Mouse (Mus musculus) frontal cortex, postnatal 25 days (tissue): Measurements from ENCODE around the gene Zic5.
"Not testable (repeated sequence)": the region's sequence is repeated elsewhere in the genome, so short reads cannot be mapped to it uniquely, and the experiment has no call there.

Experiments
- DNase-seq, 2 experiments: peaks; one replicate each; pipeline ENCODE4 v3.0.0; 2022; ENCODE audit warnings: low spot score in 2 of 2

Gene Zic5

DNA sequence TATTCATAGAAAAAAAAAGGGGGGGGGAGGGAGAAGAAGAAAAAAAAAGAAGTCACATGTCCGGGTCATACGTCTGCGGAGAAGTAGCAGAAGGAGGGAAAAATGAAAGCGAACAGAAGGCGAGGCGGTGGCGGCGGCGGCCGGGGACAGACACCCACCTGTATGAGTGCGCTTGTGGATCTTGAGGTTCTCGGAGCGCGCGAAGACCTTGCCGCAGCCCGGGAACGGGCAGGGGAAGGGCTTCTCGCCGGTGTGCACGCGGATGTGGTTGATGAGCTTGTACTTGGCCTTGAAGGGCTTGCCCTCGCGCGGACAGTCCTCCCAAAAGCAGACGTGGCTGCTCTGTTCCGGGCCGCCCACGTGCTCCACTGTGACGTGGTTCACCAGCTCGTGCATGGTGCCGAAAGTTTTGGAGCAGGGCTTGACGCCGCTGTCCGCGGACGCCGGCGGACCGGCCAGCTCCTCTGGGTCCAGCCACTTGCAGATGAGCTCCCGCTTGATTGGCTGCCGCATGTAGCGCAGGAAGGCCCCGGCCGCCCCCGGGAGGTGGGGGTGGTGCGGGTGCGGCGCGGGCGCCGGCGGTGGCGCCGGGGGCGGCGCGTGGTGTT, 1.6 kb downstream of the Zic5 start:
- peak in 1 of 2 experiments; percentile 17 for DNase-seq

DNA sequence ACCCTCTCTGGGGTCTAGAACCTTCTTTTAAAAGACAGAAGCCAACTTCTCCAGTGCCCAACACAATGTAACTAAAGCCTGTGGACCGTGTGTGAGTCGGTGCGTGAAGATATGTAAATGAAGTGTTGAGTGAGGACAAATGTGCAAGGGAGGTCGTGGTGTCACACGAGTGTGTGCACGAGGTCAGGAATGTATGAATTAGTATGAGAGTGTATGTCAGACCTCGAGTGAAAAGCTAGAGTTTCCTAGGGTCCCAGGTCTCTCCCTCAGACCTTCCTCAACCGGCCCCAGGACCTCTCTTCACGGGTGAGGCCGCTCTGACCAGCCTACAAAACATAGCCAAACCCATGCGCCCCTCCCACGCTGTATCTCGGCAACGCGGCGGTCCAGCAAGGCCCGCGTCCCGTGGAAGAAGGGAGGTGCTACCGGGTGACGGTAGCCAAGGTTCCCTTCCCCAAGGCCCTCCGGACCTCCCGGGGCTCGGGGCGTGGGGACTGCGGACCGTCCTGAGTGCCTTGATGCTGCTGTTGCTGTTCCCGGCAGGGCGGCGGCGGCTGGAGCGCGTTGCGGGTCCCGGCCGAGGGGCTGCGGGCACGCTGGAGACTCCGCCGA, 2.3 kb downstream of the Zic5 start:
- DNase-seq = peak in 1 of 2 experiments; percentile 11

DNA sequence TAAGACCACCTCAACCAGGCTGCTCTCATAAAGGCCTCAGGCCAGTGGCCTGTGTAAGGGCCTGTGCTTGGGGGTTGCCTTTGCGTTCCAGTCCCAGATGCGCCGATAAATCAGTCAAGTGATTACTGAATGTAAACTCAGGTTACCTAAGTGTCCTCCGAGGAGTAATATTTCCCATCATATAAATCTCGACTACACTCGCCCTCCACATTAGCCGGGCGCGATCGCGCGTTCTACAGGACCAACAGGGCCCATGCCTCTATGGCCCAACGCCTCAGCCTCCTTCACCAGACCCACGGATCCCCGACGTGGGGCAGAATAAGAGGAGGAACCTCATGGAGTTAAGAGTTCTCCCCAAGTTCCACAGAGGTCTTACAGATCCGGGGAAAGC, 2.8 kb downstream of the Zic5 start:
- DNase-seq = no peak

DNA sequence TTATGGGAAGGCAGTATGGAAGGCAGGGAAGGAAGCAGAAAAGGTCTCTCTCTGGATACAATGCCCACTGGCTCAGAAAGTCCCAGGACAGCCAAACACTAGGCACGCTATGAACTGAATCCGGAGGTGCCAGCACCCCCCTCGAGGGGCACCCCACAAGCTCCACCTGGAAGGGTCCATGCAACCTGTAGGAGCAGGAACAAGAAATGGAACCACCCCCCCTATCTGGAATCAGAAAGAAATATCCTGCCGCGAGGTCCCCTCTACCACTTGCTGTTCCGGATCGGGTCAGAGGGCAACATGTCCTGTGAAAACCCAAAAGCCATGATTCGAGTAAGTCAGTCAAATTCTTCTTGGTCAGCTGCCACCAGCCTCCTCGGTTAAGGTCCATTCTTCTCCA, 3.5 kb downstream of the Zic5 start:
- no peak for DNase-seq

DNA sequence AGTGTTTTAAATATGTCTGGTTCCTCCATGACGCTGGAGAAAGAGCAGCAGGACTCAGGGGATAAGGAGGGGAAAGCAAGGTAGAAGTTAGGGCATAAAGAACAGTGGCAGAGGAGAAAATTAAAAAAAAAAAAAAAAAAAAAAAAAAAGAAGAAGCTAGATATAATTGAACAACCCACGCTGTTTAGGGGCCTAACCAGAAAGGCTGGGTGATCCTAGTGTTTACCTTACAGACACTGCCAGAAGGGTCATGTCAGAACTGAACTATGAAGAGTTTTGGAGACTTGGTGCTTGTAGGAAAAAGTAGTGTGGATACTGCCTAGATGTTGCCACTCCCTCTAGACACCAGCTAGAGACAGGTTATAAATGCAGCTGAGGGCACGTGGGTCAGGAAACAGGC, 4.0 kb downstream of the Zic5 start:
- DNase-seq = no peak

DNA sequence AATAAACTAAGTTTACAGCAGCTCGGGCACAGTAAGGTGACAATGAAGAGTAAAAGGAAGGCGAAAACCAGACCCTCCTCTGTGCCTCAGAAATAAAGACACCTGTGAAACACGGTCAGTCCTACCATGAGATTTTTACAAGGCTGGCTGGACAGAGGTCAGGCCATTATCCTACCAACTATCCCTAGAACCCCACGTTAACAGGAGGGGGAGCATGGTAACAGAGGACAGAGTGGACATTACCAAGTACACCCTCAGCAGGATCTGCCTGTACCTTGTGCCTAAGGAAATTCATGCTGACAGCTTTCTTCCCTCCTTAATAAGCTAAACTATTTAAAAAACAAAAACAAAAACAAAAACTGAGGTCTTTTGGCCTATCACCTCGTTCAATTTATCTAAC, 5.3 kb downstream of the Zic5 start:
- no peak for DNase-seq

DNA sequence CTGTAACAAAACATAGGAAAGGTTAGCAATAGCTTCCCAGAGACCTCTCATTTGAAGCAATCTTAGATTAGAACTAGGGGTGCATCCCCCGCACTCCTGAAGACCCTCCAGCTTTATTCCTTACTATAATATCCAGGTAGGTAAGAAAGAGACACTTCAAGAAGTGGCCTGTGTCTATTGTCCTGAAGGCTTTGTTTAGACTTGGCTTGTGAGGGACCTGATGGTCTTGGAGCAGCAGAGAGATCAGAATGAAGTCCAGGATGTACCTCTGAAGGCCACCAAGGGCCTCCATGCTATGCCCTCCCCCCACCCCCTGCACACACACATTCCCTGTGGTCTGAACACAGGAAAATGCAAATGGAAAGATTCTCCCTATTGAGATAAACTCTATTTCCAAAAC, 5.7 kb downstream of the Zic5 start:
- DNase-seq = no peak

DNA sequence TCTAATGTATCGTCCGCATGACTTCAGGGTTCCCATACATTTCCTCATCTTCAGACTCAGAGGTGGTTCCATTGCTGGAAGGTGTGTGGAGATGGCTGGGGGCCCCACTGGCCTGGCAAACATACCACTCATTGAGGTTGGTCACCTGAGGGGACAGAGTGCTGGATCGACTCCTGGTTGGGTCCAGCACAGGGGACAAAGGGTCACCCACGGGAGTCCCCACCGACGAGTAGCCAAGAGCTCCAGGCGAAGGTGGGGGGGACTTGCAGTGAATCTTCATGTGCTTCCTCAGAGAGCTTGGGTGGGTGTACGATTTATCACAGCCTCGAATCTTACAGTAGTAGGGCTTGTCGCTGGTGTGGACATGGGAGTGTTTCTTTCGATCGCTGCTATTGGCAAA, 6.1 kb downstream of the Zic5 start:
- not testable (repeated sequence) for DNase-seq

DNA sequence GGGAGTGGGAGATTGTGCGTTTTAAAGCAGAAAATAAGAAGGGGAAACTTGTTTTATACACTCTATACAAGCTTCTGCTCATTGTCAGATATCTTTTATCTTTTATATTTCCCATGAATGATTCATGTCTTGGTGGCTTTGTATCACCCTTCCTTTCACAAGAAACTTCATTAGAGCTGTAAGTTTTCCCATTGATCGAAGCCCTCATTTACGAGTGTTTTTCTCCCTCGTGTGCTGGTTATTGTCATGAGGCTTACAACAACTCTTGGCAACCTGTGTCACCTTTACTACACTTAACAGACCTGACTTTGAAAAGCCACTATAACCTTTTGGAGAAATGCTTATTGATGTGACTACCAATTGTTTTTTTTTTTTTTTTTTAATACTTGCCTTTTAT, 9.9 kb downstream of the Zic5 start:
- DNase-seq = no peak

DNA sequence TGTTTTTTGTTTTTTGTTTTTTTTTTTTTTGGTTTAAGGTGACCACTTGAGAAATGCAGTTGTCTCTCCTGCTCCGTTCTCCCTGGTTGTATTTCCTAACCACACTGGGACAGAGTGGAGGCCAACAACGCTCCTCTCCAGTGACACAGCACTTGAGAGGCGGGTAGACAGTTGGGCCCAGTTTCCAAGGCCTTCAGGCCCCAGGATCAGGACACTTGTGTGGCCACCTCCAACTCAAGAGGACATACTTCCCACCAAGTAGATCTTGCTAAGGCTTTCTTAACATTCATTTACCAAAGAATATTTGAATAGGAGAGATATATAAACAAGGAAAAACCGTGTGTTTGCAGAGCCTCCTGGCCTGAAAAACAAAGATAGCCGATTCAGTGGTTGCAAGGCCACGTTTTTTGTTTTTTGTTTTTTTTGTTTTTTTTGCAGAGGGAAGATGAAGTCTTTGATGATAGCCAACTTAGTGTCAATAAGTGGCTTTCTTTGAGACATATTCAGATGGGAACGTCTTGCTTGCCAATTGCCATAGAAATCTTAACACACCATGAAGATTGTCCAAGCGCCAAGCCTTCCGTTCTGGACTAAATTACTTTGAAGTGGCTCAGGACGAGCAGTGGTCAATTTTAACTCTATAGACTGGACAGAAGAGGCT, 10.4 kb downstream of the Zic5 start:
- no peak for DNase-seq

DNA sequence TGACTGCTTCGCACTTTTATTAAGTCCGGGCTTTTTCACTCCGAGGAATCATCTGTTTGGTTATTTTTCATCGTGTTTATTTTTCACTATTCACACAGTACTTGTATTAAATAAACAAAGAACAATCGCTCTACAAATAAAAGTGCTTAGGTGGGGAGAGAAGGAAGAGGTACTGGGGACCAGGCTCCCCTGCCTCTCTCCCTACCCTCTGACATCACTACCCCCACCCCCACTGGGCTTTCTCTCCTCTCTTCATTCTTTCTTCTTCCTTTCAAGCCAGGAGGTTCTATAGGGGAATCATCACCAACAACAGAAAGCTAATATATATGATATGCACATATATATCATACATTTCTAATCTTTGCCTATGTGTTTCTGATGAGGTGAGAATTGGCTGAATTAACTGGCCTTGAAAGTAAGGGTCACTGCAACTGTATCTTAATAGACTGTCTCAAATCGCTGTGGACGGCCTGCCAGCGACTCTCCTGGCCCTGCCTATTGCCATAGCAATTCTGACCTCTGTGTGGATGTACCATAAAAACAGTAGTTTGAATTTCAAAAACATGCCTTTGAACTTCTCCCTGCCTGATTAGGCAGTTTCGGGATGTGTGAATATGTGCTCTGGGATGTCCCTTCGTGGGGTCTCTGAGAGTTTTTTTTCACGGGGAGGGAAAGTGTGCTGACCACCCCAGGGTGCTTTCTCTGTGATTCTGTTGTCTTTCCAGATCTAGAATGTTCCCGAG, 11.3 kb downstream of the Zic5 start:
- DNase-seq = no peak

DNA sequence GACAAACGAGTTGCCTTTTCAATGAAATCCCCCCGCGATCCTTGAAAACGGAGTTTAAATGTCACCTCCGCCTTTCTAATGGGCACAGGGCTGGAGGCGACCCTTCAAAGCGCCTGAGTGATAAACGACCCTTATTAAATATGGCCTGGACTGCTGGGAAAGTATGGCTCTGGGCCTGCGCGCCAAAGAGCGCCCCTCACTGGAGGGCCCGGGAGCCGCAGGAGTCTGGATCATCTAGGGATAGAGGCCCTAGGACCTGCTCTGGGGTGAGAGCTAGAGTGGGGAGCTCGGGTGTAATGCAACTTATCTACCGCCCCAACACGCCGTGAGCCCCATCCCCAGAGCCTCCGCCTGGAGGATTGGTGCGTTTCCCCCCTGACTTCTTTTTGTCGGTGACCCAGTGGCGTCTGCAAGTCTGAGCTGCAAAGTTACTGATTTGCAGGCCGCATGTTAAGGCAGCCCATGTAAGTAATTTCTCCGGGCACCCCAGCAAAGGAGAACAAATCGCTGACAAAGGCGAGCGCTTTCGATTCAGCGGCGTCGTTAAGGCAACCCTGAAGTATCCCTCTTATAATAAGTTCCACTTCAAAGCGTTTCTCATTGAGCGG, 12.0 kb downstream of the Zic5 start:
- DNase-seq = no peak

DNA sequence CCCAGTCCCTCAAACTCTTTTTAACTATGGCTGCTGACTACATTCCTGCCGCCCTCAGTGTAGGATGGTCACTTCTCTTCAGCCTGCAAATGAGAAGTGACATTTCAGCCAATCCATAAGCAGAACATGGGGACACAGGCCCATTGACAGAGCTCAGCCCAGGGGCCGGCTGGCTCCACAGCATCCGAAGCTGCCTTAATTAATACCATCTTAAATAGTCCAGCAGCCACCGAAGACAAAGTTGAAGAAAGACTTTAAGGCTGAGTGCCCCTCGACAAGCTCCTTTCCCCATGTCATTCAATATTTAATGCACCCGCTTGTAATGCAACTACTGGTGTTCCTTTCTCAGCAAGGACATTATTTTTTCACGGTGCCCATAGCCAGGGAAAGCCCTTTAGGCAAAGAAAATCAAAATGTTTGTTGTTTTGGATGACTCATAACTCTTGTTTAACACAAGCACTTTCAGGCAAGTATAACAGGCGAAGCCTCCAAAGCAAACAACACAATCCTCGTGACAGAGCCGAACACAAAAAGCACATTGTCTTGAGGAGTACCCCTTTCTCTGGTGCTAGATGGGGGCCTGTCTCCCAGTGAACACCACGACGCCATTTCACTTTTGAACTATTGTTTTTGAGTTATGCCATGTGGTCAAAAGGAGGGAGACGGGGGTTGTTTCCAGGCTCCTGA, 12.6 kb downstream of the Zic5 start:
- no peak for DNase-seq

DNA sequence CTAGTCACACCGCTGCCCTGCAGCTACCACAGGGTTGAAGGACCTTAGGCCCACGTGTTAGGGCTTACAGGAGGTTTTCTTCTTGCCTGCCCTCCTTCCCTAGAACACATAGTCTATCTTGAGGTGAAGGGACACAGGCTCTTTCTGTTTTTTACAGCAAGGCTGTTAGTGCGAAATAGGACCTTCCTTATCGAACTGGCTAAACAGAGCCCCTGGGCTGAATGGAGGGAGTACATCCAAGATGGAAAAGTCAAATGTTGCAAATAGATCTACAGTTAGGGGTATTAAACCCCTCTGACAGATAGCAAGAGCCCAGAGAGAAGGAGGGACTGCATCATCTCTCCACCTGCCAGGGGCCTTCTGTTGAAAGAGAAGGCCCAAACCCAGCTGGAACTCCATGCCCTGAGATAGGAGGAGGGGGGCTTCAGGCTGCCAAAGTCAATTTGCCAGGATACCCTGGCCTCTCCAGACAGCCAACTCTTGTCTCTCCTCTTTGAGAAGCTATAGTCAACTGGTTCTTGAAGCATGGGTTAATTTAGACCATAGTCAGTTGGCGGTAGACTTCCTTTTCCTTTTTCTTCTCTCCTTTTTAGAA, 13.8 kb downstream of the Zic5 start:
- no peak for DNase-seq

DNA sequence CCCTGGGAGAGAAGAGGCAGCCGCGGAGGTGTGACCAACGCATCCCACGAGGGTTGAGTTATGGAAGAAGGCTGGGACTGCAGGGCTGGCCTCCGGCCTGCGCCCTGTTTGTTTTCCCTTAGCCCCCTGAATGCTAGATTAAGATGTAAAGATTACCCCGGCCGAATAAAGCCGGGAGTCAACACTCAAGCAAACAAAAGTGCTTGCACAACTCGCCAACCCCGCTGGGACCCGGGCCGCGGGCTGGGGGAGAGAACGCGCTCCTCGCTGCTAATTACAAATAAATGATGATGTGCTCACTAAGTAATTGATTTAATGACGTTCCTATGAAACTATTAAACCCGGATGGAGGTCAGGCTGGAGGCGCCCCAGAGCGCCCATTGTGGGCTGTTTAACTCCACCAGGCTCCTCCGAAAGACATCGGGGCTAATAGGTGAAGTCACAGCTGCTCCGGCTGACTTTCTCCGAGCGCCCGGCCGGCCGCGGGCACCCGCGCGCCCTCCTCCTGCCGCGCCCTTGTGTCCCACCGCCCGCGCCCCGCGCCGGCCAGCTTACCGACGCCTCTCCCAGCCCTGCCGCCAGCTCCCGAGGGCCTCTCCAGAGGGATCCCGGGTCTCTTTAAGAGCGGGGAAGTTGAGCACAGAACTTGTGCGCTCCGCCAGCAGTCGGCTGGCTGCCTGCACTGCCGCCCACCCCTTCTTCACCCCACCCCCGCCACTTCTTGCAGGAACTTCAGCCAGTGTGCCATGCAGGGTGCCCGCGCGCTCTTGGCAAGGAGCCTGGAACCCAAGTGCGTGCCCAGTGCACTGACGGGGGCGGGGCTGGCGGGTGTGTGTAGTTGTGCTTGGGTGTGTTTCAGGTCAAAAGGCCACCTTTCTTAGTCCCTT, 14.7 kb downstream of the Zic5 start, which contains the start of gene Gm5089:
Gene Gm5089, minus strand, starts transcription at position 620 of the 887 bp plus-strand sequence.
- no peak for DNase-seq

DNA sequence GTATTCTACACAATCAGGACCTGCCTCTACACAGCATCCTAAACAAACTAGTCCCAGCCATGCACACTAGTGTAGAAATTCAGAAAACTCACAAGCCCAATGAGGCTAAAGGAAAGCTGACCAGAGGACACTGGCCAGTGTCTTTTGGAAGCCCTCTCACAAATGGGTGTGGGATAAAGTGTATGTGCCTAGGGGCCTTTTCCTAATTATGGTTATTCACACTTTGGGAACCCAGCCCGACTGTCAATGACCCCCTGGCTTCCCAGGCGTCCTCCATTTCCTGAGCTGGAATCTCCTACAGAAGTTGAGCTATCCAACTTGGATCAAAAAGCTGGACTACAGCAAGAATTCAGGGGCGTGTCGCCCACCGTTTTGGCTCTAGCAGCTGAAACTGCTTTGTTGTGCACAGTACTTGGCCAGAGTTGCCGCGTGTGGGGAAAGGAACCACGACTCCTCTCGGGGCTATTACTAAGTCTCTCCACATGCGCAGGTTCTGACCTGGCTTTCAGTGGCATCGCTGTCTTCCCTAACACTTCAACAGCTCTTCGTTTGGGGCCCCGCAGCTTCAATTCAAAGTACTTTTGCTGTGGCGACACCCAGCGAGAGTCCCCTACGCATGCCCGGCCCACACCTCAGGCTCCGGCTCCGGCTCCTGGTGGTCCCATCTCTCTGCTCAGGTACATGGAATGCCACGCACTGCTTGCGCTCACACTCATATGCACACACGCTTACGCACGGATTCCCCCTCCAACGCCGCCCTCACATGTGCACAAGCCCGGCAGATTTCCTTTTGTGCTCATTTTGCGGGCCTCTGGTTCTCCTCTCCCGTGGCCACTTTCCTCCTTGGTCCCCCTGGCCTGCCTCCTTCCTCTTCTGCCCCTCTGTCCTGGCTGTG, 15.6 kb downstream of the Zic5 start:
- no peak for DNase-seq

DNA sequence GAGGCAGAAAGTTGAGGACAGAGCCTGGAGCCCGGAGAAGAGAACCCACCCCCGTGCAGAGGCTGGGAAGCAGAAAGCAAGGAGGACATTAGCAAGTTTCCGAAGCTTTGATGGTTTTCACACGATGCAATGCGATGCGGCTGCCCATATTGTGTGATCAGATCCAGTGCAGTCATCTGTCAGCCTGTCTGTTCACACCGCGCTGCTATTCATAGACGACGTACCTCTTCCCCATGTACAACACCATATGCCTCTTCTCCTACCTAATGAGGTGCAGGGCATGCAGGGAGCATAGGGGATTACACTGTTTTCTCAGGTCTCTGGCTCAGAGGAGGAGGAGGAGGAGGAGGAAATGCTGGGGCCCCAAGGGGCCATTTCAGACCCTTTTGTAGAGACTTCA, 28.6 kb downstream of the Zic5 start:
- DNase-seq = no peak

DNA sequence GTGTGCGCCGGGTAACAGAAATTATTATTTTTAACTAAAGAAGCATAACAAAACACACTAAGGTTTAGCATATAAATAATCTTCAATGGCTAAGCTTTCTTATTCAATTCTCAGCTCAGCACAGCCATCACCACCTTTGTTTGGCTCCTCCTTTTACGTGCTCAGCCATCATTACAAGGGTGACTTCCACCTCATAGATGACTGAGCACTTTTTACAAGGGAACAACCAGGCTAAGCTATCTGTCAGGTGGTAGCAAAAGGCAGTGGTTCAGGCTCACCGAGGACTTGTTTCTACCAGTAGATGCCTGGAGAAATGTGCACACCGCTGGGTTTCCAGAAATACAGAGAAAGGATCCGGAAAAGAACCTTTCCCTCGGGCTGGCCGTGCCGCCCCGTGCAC, 31.4 kb downstream of the Zic5 start:
- no peak for DNase-seq

DNA sequence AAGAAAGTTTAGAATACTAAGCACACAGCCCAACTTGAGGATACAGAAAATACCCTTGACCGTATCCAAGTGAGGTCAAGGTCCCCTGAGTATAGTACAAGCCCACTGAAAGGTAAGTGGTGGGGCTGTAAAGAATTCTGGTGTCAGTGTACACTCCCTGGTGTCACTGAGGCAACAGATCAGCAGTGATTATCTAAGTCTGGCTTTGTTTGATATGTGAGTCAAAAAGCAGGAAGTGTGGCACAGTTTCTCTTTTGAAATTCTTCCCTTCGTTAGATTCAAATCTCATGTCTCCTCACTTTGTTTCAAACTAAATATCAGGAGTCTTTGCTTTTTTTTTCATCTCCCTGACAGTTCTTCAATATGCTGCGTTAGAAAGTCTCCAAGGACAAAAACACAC, 32.9 kb downstream of the Zic5 start:
- no peak for DNase-seq
